Mouse (Mus musculus) liver, adult 2 months (tissue): ENCODE data around the gene Srgap1. TPM values are rescaled to one million over a fixed set of nuclear protein-coding genes. Genes with fewer than 3 reads are reported as not detected.

Experiments used
- DNase-seq: peaks from one replicate; pipeline ENCODE4 v3.0.0-alpha.2; 2011; ENCODE audit warnings: low read depth, low spot score; ENCODE audit errors: extremely low read depth
- H3K27ac ChIP-seq: fragments of 200-500 bp; replicated peaks from 2 replicates; pipeline ENCODE4 v1.5.1; 2012; ENCODE audit warnings: low read depth, mild to moderate bottlenecking, control low read depth, inconsistent platforms, low read length; ENCODE audit not compliant: insufficient read depth
- H3K27me3 ChIP-seq: fragments of 200-500 bp; 2 replicates; pipeline ENCODE4 v1.6.1; 2012; ENCODE audit warnings: mild to moderate bottlenecking, moderate library complexity, low read length, inconsistent platforms; ENCODE audit not compliant: control insufficient read depth, insufficient read depth
- H3K36me3 ChIP-seq: fragments of 200-500 bp; 2 replicates; pipeline ENCODE4 v1.6.1; 2012; ENCODE audit warnings: low read length, inconsistent platforms; ENCODE audit not compliant: control insufficient read depth, insufficient read depth
- H3K4me1 ChIP-seq: fragments of 200-500 bp; 2 replicates; pipeline ENCODE4 v1.6.1; 2011; ENCODE audit warnings: low read length; ENCODE audit not compliant: control insufficient read depth, insufficient read depth
- H3K4me3 ChIP-seq: fragments of 200-500 bp; 2 replicates; pipeline ENCODE4 v1.5.1; 2011; ENCODE audit warnings: low read depth, mild to moderate bottlenecking, control low read depth, low read length, moderate library complexity; ENCODE audit not compliant: insufficient read depth
- H3K79me2 ChIP-seq: fragments of 200-500 bp; 2 replicates; pipeline ENCODE4 v1.6.1; 2012; ENCODE audit warnings: inconsistent platforms, mild to moderate bottlenecking, low read length, moderate library complexity; ENCODE audit not compliant: control insufficient read depth, insufficient read depth
- H3K9ac ChIP-seq: fragments of 200-500 bp; 2 replicates; pipeline ENCODE4 v1.6.1; 2012; ENCODE audit warnings: low read depth, mild to moderate bottlenecking, control low read depth, inconsistent platforms, low read length
- CTCF ChIP-seq: fragments of 200-500 bp; IDR thresholded peaks from 2 replicates; pipeline ENCODE4 v1.5.1; 2011; ENCODE audit warnings: low read depth, low read length, control low read depth
- POLR2A ChIP-seq: fragments of 200-500 bp; IDR thresholded peaks from 2 replicates; pipeline ENCODE4 v1.6.1; 2011; ENCODE audit warnings: low read length, control low read depth; ENCODE audit not compliant: insufficient read depth; ENCODE audit errors: extremely low read depth
- WGBS: fragments of 180-500 bp; shearing (Covaris S2); methylation state at CpG from one replicate; pipeline ENCODE4 v1.1.7; 2018; 5-methylcytosine and 5-hydroxymethylcytosine counted together
- polyA plus RNA-seq: library from polyadenylated mRNA; depleted of rRNA; stranded (reverse); fragments of >200 nt; gene quantifications from 2 replicates; pipeline ENCODE4 v1.2.3, GENCODE M21; 2012
- total RNA-seq: library from RNA; depleted of rRNA; stranded (reverse); fragments of >200 nt; gene quantifications from 2 replicates; pipeline ENCODE4 v1.2.3, GENCODE M21; 2014

The Srgap1 gene
- total and polyA plus RNA-seq, 2 experiments, result 0.31 to 0.55 TPM

DNA sequence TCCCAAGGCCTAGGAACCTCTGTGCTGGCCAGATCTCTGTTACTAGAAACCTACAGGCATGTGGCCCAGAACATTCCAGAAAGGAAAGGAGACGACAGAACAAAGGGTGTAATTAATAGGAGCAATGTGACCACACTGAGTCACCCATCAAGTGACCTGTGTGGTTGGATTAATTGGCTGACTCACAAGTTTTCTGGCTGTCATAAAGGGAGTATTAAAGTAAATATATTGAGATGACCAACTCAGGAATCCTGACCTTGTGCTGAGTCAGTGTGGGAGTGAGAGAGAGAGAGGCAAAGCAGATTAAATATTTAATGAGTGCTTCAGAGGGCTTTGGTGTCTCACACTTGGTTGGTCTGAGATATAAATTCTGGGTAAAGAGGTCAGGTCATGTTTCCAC is 143.0 kb downstream of the Srgap1 start:
- TF ChIP-seq CTCF, result no peak
- TF ChIP-seq POLR2A, result no peak
- no peak overlapping the region for H3K4me3 ChIP-seq
- no peaks in the 10 kb centered on the region for H3K4me1 ChIP-seq
- H3K27ac ChIP-seq, result no peak overlapping the region
- no peaks in the 10 kb centered on the region for H3K79me2 ChIP-seq
- no peak overlapping the region for H3K9ac ChIP-seq
- no peaks in the 10 kb centered on the region for H3K36me3 ChIP-seq
- H3K27me3 ChIP-seq, result no peaks in the 10 kb centered on the region
- no peak for DNase-seq
- 63% methylated on average over 1 of the region's 1 CpGs for WGBS

- no peak overlapping the region for H3K27ac ChIP-seq
- H3K4me3 ChIP-seq, result no peak overlapping the region
- TF ChIP-seq POLR2A, result no peak
- no peak for TF ChIP-seq CTCF
- DNase-seq, result no peak
- no peaks in the 10 kb centered on the region for H3K36me3 ChIP-seq
- H3K4me1 ChIP-seq, result no peaks in the 10 kb centered on the region
- 94% methylated on average over 8 of the region's 8 CpGs for WGBS
- no peaks in the 10 kb centered on the region for H3K27me3 ChIP-seq
- H3K9ac ChIP-seq, result no peak overlapping the region
- no peaks in the 10 kb centered on the region for H3K79me2 ChIP-seq
Observed at GRCm38 (mm10) chr10:121902651-121903050, 144.5 kb downstream of the Srgap1 start.

GRCm38 (mm10) chr10:121900772-121901171 is 146.3 kb downstream of the Srgap1 start:
- 56% methylated on average over 6 of the region's 6 CpGs for WGBS
- Histone ChIP-seq H3K27ac (no peak overlapping the region), H3K4me1 (no peaks in the 10 kb centered on the region), H3K4me3 (no peak overlapping the region), H3K27me3 (no peaks in the 10 kb centered on the region), H3K79me2 (no peaks in the 10 kb centered on the region), H3K36me3 (no peaks in the 10 kb centered on the region), H3K9ac (no peak overlapping the region)
- DNase-seq, result no peak
- TF ChIP-seq CTCF, result no peak

GRCm38 (mm10) chr10:121899706-121900105 is 147.4 kb downstream of the Srgap1 start:
- no peaks in the 10 kb centered on the region for H3K79me2 ChIP-seq
- WGBS, result 92% methylated on average over 6 of the region's 6 CpGs

DNA sequence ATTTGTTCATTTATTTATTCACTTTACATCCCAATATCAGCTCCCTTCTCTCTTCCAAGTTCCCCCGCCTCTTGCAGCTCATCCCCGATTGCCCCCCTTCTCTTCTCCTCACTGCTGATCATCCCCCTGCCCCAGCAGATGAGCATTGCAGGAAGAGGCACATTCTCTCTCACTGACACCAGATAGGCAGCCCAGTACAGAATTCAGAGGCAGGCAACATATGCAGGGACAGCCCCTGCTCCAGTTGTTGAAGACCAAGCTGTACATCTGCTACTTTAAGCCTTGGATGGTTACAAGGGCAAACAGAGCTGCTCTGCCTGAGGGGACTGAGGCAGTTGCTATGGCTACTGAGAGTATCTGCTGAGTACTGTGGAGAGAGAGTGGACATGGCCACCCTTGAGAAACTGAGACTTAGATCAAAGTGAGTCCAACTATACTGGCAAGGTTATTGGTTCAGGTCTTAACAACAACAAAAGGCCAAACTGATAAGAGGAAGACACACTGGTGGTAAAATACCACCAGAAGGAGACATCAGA is 149.2 kb downstream of the Srgap1 start:
- 93% methylated on average over 2 of the region's 2 CpGs for WGBS
- no peak overlapping the region for H3K27ac ChIP-seq
- H3K79me2 ChIP-seq, result no peaks in the 10 kb centered on the region
- H3K4me3 ChIP-seq, result no peak overlapping the region
- no peaks in the 10 kb centered on the region for H3K27me3 ChIP-seq
- H3K36me3 ChIP-seq, result no peaks in the 10 kb centered on the region
- no peak for TF ChIP-seq CTCF
- TF ChIP-seq POLR2A, result no peak
- H3K9ac ChIP-seq, result no peak overlapping the region
- DNase-seq, result no peak
- H3K4me1 ChIP-seq, result no peaks in the 10 kb centered on the region

More at GRCm38 (mm10) chr10:121899706-121900105, 147.4 kb downstream of the Srgap1 start:
- Histone ChIP-seq H3K27me3 (no peaks in the 10 kb centered on the region), H3K27ac (no peak overlapping the region), H3K4me3 (no peak overlapping the region), H3K9ac (no peak overlapping the region), H3K4me1 (no peaks in the 10 kb centered on the region), H3K36me3 (no peaks in the 10 kb centered on the region)
- no peak for DNase-seq
- TF ChIP-seq POLR2A (no peak), CTCF (no peak)

- WGBS, result 71% methylated on average over 13 of the region's 13 CpGs
- Histone ChIP-seq H3K4me3 (no peak overlapping the region), H3K36me3 (no peaks in the 10 kb centered on the region), H3K4me1 (no peaks in the 10 kb centered on the region), H3K9ac (no peak overlapping the region), H3K27ac (no peak overlapping the region), H3K27me3 (no peaks in the 10 kb centered on the region), H3K79me2 (no peaks in the 10 kb centered on the region)
- no peak for DNase-seq
- TF ChIP-seq CTCF (no peak), POLR2A (no peak)
Observed at GRCm38 (mm10) chr10:121891390-121892067, 155.6 kb downstream of the Srgap1 start.
